Mouse (Mus musculus): ENCODE results near the gene Tmem132a. TPM values are rescaled to one million over a fixed set of nuclear protein-coding genes. Genes with fewer than 3 reads are reported as not detected.

Tmem132a gene
- 87.0 and 89.0 TPM in 2 replicates for polyA plus RNA-seq (2014; fragmentation: Nextera tagmentation; extraction: Ambion mirVana)

GRCm38 (mm10) chr19:10869886-10870527 lies at the start of gene Tmem132a:
TSS of gene Tmem132a (minus strand) at chr19:10869940.
- ATAC-seq (ENCODE audit: insufficient number of reproducible peaks, low FRiP score, low TSS enrichment, low read depth) (peak; percentile 22), DNase-seq (ENCODE audit: low spot score) (no peak)
- peaks cover 10% of the 10 kb centered on the region for H3K4me1 ChIP-seq (ENCODE audit: control insufficient read depth, insufficient read depth, low read length)
- no peaks in the 10 kb centered on the region for H3K27me3 ChIP-seq (ENCODE audit: control insufficient read depth, insufficient read depth, low read length)
- H3K36me3 ChIP-seq (ENCODE audit: control insufficient read depth, insufficient read depth, low read length), result peaks cover 24% of the 10 kb centered on the region
- whole genome bisulfite sequencing, result 3% methylated on average over 8 of the region's 8 CpGs
- H3K9me3 ChIP-seq (ENCODE audit: control insufficient read depth, low read length), result no peaks in the 10 kb centered on the region
- peak within 1 kb of the TSS; percentile 67 for H3K4me3 ChIP-seq (ENCODE audit: low read depth, low read length)
- peak within 1 kb of the TSS; percentile 85 for H3K4me2 ChIP-seq (ENCODE audit: low read depth, severe bottlenecking)
- peak within 1 kb of the TSS; percentile 96 for H3K9ac ChIP-seq (ENCODE audit: low read length)
- peak within 1 kb of the TSS; percentile 88 for H3K27ac ChIP-seq (replicated peaks; ENCODE audit: low read depth, low read length)

- Histone ChIP-seq H3K27me3 (ENCODE audit: control insufficient read depth, insufficient read depth, low read length) (no peaks in the 10 kb centered on the region), H3K36me3 (ENCODE audit: control insufficient read depth, insufficient read depth, low read length) (no peaks in the 10 kb centered on the region), H3K4me1 (ENCODE audit: control insufficient read depth, insufficient read depth, low read length) (no peaks in the 10 kb centered on the region), H3K9me3 (ENCODE audit: control insufficient read depth, low read length) (no peaks in the 10 kb centered on the region), H3K4me2 (ENCODE audit: low read depth, severe bottlenecking) (no peak overlapping the region), H3K4me3 (ENCODE audit: low read depth, low read length) (no peak overlapping the region), H3K9ac (ENCODE audit: low read length) (no peak overlapping the region), H3K27ac (replicated peaks; ENCODE audit: low read depth, low read length) (no peak overlapping the region)
- DNase-seq (ENCODE audit: low spot score) (no peak), ATAC-seq (ENCODE audit: insufficient number of reproducible peaks, low FRiP score, low TSS enrichment, low read depth) (no peak)
- 88% methylated on average over 10 of the region's 10 CpGs for WGBS
Measured at GRCm38 (mm10) chr19:10918321-10918991, 48.7 kb upstream of the Tmem132a start.

GRCm38 (mm10) chr19:10916506-10916905 lies 46.8 kb upstream of the Tmem132a start:
- WGBS, result 61% methylated on average over 5 of the region's 5 CpGs
- H3K4me2 ChIP-seq (ENCODE audit: low read depth, severe bottlenecking), result no peak overlapping the region
- H3K4me1 ChIP-seq (ENCODE audit: control insufficient read depth, insufficient read depth, low read length), result no peaks in the 10 kb centered on the region
- no peak overlapping the region for H3K27ac ChIP-seq (replicated peaks; ENCODE audit: low read depth, low read length)
- no peak overlapping the region for H3K9ac ChIP-seq (ENCODE audit: low read length)
- ATAC-seq (ENCODE audit: insufficient number of reproducible peaks, low FRiP score, low TSS enrichment, low read depth) (no peak), DNase-seq (ENCODE audit: low spot score) (no peak)
- no peak overlapping the region for H3K4me3 ChIP-seq (ENCODE audit: low read depth, low read length)
- H3K27me3 ChIP-seq (ENCODE audit: control insufficient read depth, insufficient read depth, low read length), result no peaks in the 10 kb centered on the region
- H3K9me3 ChIP-seq (ENCODE audit: control insufficient read depth, low read length), result no peaks in the 10 kb centered on the region
- H3K36me3 ChIP-seq (ENCODE audit: control insufficient read depth, insufficient read depth, low read length), result no peaks in the 10 kb centered on the region

DNA sequence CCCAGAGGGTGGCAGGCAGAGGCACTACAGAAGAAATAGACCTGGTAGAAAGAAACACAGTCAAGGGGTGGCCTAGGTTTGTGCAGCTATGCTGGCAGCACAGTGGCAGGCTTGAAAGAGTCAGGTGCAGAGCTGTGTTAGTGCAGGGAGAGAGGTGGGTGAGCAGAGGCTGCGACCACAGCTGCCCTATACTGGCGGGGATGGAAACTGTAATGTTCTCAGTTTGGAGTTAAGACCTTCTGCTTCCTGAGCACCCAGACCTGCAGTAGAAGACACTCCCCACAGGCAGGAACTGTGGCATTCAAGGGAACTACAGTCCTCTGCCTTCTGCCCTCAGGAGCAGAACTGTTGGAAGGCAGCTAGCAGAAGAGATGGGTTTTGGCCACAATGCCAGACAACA lies 45.1 kb upstream of the Tmem132a start:
- Histone ChIP-seq H3K4me3 (ENCODE audit: low read depth, low read length) (no peak overlapping the region), H3K9me3 (ENCODE audit: control insufficient read depth, low read length) (no peaks in the 10 kb centered on the region), H3K27me3 (ENCODE audit: control insufficient read depth, insufficient read depth, low read length) (no peaks in the 10 kb centered on the region), H3K4me1 (ENCODE audit: control insufficient read depth, insufficient read depth, low read length) (no peaks in the 10 kb centered on the region), H3K9ac (ENCODE audit: low read length) (no peak overlapping the region), H3K27ac (replicated peaks; ENCODE audit: low read depth, low read length) (no peak overlapping the region), H3K36me3 (ENCODE audit: control insufficient read depth, insufficient read depth, low read length) (no peaks in the 10 kb centered on the region), H3K4me2 (ENCODE audit: low read depth, severe bottlenecking) (no peak overlapping the region)
- no peak for DNase-seq (ENCODE audit: low spot score)
- WGBS, result 71% methylated on average over 2 of the region's 2 CpGs
- no peak for ATAC-seq (ENCODE audit: insufficient number of reproducible peaks, low FRiP score, low TSS enrichment, low read depth)

DNA sequence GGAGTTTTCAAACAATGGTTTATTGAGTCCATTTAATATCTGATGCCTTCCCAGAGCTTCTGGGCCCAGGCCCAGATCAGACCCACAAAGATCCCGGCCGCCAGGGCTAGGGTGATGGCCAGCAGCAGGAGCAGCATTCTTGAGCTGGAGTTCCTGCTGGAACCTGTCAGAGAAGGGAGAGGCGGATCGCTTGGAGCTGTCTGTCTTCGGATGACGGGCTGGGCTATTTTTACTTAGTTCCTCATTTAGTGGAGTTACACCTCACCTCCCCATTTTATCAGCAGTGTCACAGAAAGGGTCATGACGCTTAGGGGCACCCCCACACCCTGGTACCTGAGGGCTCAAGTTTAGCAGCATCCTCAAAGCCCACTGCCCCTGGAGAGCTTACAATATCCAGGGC lies 44.6 kb upstream of the Tmem132a start:
- ATAC-seq (ENCODE audit: insufficient number of reproducible peaks, low FRiP score, low TSS enrichment, low read depth), result no peak
- 79% methylated on average over 7 of the region's 7 CpGs for WGBS
- Histone ChIP-seq H3K9ac (ENCODE audit: low read length) (no peak overlapping the region), H3K27ac (replicated peaks; ENCODE audit: low read depth, low read length) (no peak overlapping the region), H3K4me1 (ENCODE audit: control insufficient read depth, insufficient read depth, low read length) (no peaks in the 10 kb centered on the region), H3K36me3 (ENCODE audit: control insufficient read depth, insufficient read depth, low read length) (no peaks in the 10 kb centered on the region), H3K9me3 (ENCODE audit: control insufficient read depth, low read length) (no peaks in the 10 kb centered on the region), H3K27me3 (ENCODE audit: control insufficient read depth, insufficient read depth, low read length) (no peaks in the 10 kb centered on the region), H3K4me3 (ENCODE audit: low read depth, low read length) (no peak overlapping the region), H3K4me2 (ENCODE audit: low read depth, severe bottlenecking) (no peak overlapping the region)
- no peak for DNase-seq (ENCODE audit: low spot score)

- Histone ChIP-seq H3K4me1 (ENCODE audit: control insufficient read depth, insufficient read depth, low read length) (no peaks in the 10 kb centered on the region), H3K4me3 (ENCODE audit: low read depth, low read length) (no peak overlapping the region), H3K4me2 (ENCODE audit: low read depth, severe bottlenecking) (no peak overlapping the region), H3K9me3 (ENCODE audit: control insufficient read depth, low read length) (no peaks in the 10 kb centered on the region), H3K9ac (ENCODE audit: low read length) (no peak overlapping the region), H3K27ac (replicated peaks; ENCODE audit: low read depth, low read length) (no peak overlapping the region), H3K27me3 (ENCODE audit: control insufficient read depth, insufficient read depth, low read length) (no peaks in the 10 kb centered on the region), H3K36me3 (ENCODE audit: control insufficient read depth, insufficient read depth, low read length) (peaks cover 9% of the 10 kb centered on the region; the same call in 1 of the 2 replicates)
- WGBS, result 85% methylated on average over 6 of the region's 6 CpGs
- no peak for DNase-seq (ENCODE audit: low spot score)
- no peak for ATAC-seq (ENCODE audit: insufficient number of reproducible peaks, low FRiP score, low TSS enrichment, low read depth)
Measured at GRCm38 (mm10) chr19:10909087-10909721, 39.5 kb upstream of the Tmem132a start.

GRCm38 (mm10) chr19:10907891-10908290 lies 38.2 kb upstream of the Tmem132a start:
- peaks cover 18% of the 10 kb centered on the region for H3K36me3 ChIP-seq (ENCODE audit: control insufficient read depth, insufficient read depth, low read length)
- H3K4me3 ChIP-seq (ENCODE audit: low read depth, low read length), result no peak overlapping the region
- H3K27ac ChIP-seq (replicated peaks; ENCODE audit: low read depth, low read length), result no peak overlapping the region
- H3K4me2 ChIP-seq (ENCODE audit: low read depth, severe bottlenecking), result no peak overlapping the region
- no peaks in the 10 kb centered on the region for H3K27me3 ChIP-seq (ENCODE audit: control insufficient read depth, insufficient read depth, low read length)
- WGBS, result 56% methylated on average over 3 of the region's 3 CpGs
- ATAC-seq (ENCODE audit: insufficient number of reproducible peaks, low FRiP score, low TSS enrichment, low read depth) (no peak), DNase-seq (ENCODE audit: low spot score) (peak; percentile 64)
- H3K4me1 ChIP-seq (ENCODE audit: control insufficient read depth, insufficient read depth, low read length), result no peaks in the 10 kb centered on the region
- no peaks in the 10 kb centered on the region for H3K9me3 ChIP-seq (ENCODE audit: control insufficient read depth, low read length)
- H3K9ac ChIP-seq (ENCODE audit: low read length), result no peak overlapping the region

DNA sequence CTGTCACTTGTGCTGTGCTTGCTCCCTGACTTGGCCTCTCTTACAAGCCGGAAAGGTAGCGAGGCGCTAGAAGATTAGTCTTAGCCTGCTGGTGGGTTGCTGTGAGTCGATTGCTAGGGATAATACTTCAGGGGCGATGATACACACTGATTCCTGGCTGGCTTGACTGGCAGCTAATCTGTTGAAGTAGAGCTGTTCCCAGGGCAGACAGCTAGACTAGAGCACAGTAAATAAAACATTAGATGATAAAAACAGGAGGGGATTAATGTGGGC lies 35.9 kb upstream of the Tmem132a start:
- ATAC-seq (ENCODE audit: insufficient number of reproducible peaks, low FRiP score, low TSS enrichment, low read depth) (no peak), DNase-seq (ENCODE audit: low spot score) (no peak)
- H3K4me2 ChIP-seq (ENCODE audit: low read depth, severe bottlenecking), result no peak overlapping the region
- 92% methylated on average over 5 of the region's 5 CpGs for WGBS
- H3K4me3 ChIP-seq (ENCODE audit: low read depth, low read length), result no peak overlapping the region
- H3K9ac ChIP-seq (ENCODE audit: low read length), result no peak overlapping the region
- peaks cover 28% of the 10 kb centered on the region for H3K36me3 ChIP-seq (ENCODE audit: control insufficient read depth, insufficient read depth, low read length)
- no peaks in the 10 kb centered on the region for H3K4me1 ChIP-seq (ENCODE audit: control insufficient read depth, insufficient read depth, low read length)
- H3K9me3 ChIP-seq (ENCODE audit: control insufficient read depth, low read length), result no peaks in the 10 kb centered on the region
- H3K27ac ChIP-seq (replicated peaks; ENCODE audit: low read depth, low read length), result no peak overlapping the region
- no peaks in the 10 kb centered on the region for H3K27me3 ChIP-seq (ENCODE audit: control insufficient read depth, insufficient read depth, low read length)
